Mouse (Mus musculus) midbrain, embryonic 12.5 days (tissue): ENCODE measurements at regions not wholly inside any gene's neighbourhood (a gene's known extent, or its start where the extent isn't known, plus 50 kb on each side); places are given as distances from the start of the nearest gene placed in this dataset.

Experiments used
- ATAC-seq: fragments of 200-750 bp; cut with Nextera tagmentation; 2 replicates; pipeline ENCODE4 v1.8.0; 2017; ENCODE audit warnings: low read depth, moderate TSS enrichment, moderate library complexity; ENCODE audit not compliant: low FRiP score
- H3K27ac ChIP-seq: fragments of 300-500 bp; sonication (generic); replicated peaks from 2 replicates; pipeline ENCODE4 v1.5.1; 2016; ENCODE audit warnings: mild to moderate bottlenecking
- H3K27me3 ChIP-seq: fragments of 300-500 bp; sonication (generic); 2 replicates; pipeline ENCODE4 v1.6.1; 2016; ENCODE audit warnings: mild to moderate bottlenecking
- H3K36me3 ChIP-seq: fragments of 300-500 bp; sonication (generic); 2 replicates; pipeline ENCODE4 v1.6.1; 2016
- H3K4me1 ChIP-seq: fragments of 300-500 bp; sonication (generic); 2 replicates; pipeline ENCODE4 v1.6.1; 2016
- H3K4me2 ChIP-seq: fragments of 300-500 bp; sonication (generic); replicated peaks from 2 replicates; pipeline ENCODE4 v1.6.1; 2016; ENCODE audit warnings: mild to moderate bottlenecking, moderate library complexity
- H3K4me3 ChIP-seq: fragments of 300-500 bp; sonication (generic); 2 replicates; pipeline ENCODE4 v1.5.1; 2016; ENCODE audit warnings: mild to moderate bottlenecking
- H3K9ac ChIP-seq: fragments of 300-500 bp; sonication (generic); replicated peaks from 2 replicates; pipeline ENCODE4 v1.6.1; 2016; ENCODE audit warnings: mild to moderate bottlenecking, moderate library complexity
- H3K9me3 ChIP-seq: fragments of 300-500 bp; sonication (generic); 2 replicates; pipeline ENCODE4 v1.6.1; 2016; ENCODE audit warnings: mild to moderate bottlenecking
- WGBS: fragments of 180-500 bp; shearing (Covaris S2); methylation state at CpG from one replicate; pipeline ENCODE4 v1.1.7; 2016; 5-methylcytosine and 5-hydroxymethylcytosine counted together

DNA sequence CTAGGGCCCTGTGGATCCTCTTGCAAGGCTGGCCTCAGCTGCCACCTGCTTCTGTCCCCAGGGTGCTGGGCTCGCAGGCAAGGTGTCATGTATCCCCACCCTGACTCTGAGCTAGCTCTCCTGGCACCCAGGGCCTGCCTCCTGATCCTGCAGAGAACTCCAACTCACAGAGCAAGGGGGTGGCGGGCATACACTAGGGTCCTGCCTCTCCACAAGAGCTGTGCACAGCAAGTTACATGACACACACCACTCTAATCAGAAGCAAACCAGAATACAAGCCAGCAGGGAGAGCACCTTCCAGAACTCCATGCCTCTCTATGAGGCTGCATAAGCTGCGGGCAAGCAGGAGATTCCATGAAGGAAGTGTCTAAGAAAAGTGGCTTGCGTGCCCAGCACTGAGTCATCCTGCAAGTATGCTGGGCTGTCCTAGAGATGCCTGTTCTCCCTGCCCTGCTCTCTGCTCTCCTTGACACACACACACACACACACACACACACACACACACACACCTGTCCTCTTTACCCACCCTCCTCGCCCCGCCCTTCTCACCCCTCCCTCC, 208.8 kb upstream of the Arid1b start:
- Histone ChIP-seq H3K4me3 (no peak overlapping the region), H3K27ac (no peak overlapping the region), H3K27me3 (no peaks in the 10 kb centered on the region; the same call in 1 of the 2 replicates), H3K36me3 (no peaks in the 10 kb centered on the region), H3K4me2 (no peak overlapping the region), H3K9ac (no peak overlapping the region), H3K9me3 (no peaks in the 10 kb centered on the region), H3K4me1 (no peaks in the 10 kb centered on the region)
- WGBS: 74% methylated on average over 6 of the region's 6 CpGs
- no peak for ATAC-seq

DNA sequence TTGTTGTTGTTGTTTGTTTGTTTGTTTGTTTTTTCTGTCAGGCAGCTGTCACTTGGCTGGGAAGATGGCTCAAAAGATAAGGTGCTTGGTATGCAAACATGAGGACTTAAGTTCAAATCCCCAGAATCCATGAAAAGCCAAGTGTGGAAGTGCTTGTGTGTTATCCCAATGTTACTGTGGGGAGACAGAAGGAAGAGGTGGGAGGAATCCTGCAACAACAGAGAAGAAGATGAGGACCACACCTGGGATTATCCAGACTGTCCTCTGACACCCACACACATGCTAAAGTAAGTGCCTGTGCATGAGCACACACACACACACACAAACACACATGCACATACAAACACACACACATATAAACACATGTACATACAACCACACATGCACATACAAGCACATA, 207.6 kb upstream of the Arid1b start:
- H3K27ac ChIP-seq: no peak overlapping the region
- H3K27me3 ChIP-seq: no peaks in the 10 kb centered on the region; the same call in 1 of the 2 replicates
- H3K9ac ChIP-seq: no peak overlapping the region
- H3K9me3 ChIP-seq: no peaks in the 10 kb centered on the region
- H3K4me3 ChIP-seq: no peak overlapping the region
- no peaks in the 10 kb centered on the region for H3K4me1 ChIP-seq
- no peak overlapping the region for H3K4me2 ChIP-seq
- ATAC-seq: no peak
- H3K36me3 ChIP-seq: no peaks in the 10 kb centered on the region

DNA sequence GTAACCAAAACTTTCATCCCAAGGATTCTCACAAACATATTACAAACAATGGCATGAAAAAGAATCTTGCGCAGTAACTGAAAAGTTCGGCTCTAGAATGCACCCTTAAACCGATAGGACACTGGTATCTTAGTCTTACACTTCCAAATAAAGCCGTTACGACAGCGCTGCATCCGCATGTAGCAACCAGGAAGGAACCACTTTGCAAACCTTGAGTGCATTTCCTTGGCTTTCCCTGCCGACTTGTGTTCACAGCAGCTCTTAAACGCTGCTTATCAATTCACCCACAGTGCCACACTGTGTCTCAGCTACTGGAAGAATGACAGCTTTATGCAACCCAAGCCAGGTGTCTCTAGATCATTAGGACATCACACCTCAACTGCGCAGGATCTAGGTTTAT, 202.3 kb upstream of the Arid1b start:
- H3K4me2 ChIP-seq: no peak overlapping the region
- no peaks in the 10 kb centered on the region for H3K36me3 ChIP-seq
- 87% methylated on average over 10 of the region's 10 CpGs for WGBS
- ATAC-seq: no peak
- no peaks in the 10 kb centered on the region for H3K27me3 ChIP-seq
- no peaks in the 10 kb centered on the region for H3K9me3 ChIP-seq
- H3K4me1 ChIP-seq: no peaks in the 10 kb centered on the region
- H3K27ac ChIP-seq: no peak overlapping the region
- H3K4me3 ChIP-seq: no peak overlapping the region
- H3K9ac ChIP-seq: no peak overlapping the region

DNA sequence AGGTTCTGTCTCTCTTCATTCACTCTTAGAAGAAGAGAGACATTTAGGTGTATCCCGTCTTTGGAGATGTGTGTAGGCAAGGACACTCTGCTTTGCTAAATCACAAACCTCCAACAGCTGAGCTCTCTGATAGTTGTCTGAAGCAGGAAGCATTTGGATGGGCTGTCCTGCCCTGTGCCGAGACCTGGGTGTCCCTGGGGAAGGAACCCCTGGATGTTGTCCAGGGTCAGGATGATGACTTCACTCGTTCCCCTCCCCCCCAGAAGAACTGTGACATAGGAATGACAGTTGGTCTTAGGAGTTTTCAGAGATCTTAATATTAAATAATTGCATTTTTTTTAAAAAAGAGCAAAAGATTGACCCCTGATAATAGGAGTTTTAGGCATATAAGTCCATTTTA, 197.9 kb upstream of the Arid1b start:
- ATAC-seq: no peak
- H3K4me2 ChIP-seq: no peak overlapping the region
- H3K9me3 ChIP-seq: no peaks in the 10 kb centered on the region
- WGBS: 82% methylated on average over 3 of the region's 3 CpGs
- no peak overlapping the region for H3K27ac ChIP-seq
- H3K4me1 ChIP-seq: no peaks in the 10 kb centered on the region
- H3K4me3 ChIP-seq: no peak overlapping the region
- H3K36me3 ChIP-seq: no peaks in the 10 kb centered on the region
- H3K27me3 ChIP-seq: no peaks in the 10 kb centered on the region
- H3K9ac ChIP-seq: no peak overlapping the region

DNA sequence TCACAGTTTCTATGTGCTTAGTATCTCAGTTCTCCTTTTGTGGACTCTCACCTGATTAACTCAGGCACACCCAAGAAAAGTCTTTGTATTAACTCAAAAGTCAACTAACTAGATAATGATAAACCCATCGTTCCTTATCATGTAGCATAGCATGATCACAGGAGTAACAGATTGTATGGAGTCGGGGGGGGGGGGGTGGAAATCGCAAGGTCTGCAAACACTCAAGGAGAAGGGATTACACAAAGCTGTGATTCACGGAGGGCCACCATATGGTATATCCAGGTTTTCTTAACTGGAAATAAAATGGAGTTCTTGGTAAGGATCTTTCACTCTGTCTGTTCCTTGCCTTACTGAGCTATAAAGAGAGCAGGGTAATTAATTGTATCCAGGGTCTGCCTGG, 190.1 kb upstream of the Arid1b start:
- H3K9me3 ChIP-seq: no peaks in the 10 kb centered on the region
- no peak for ATAC-seq
- H3K4me2 ChIP-seq: no peak overlapping the region
- H3K27me3 ChIP-seq: no peaks in the 10 kb centered on the region
- no peaks in the 10 kb centered on the region for H3K4me1 ChIP-seq
- 81% methylated on average over 4 of the region's 4 CpGs for WGBS
- H3K4me3 ChIP-seq: no peak overlapping the region
- no peaks in the 10 kb centered on the region for H3K36me3 ChIP-seq
- H3K27ac ChIP-seq: no peak overlapping the region
- H3K9ac ChIP-seq: no peak overlapping the region

DNA sequence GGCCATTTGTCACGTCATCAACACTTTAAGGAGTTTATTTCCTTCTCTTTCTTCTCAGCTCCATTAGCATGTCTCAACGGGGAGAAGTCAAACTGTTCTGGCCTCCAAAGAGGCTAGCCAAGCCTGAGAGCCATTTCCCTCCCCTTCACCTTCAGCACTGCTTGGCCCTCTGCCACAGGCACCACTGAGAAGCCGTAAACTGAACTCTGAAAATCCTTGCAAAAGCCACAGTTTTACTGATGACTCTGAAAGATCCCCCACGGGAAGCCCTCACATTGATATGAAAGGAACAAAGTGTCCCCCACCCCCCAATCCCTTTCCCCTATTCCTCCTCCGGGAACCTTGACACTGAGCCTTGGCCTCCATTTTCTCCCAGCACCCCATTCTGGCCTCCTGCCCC, 188.1 kb upstream of the Arid1b start:
- H3K9ac ChIP-seq: no peak overlapping the region
- 71% methylated on average over 5 of the region's 5 CpGs for WGBS
- H3K4me2 ChIP-seq: no peak overlapping the region
- H3K36me3 ChIP-seq: no peaks in the 10 kb centered on the region
- ATAC-seq: no peak
- no peaks in the 10 kb centered on the region for H3K9me3 ChIP-seq
- no peaks in the 10 kb centered on the region for H3K27me3 ChIP-seq
- H3K4me3 ChIP-seq: no peak overlapping the region
- no peak overlapping the region for H3K27ac ChIP-seq
- H3K4me1 ChIP-seq: no peaks in the 10 kb centered on the region

DNA sequence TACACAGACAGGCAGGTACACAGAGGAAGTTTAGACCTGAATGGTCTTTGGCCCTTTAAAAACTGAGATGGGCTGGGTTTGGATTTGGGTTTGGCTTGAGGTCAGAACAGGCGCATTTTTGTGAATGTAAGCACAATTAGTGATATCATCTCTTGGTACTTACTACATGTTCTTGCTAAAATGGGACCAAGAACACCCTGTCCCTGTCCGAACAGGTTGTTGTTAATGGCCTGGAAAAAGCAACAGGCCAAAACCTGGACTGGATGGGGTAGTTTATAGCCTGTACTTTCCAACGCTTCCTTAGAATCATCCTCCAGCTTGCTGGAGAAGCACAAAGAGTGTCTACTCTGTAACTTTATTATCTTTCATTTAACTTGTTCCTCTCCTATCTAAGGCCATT, 185.2 kb upstream of the Arid1b start:
- H3K27me3 ChIP-seq: no peaks in the 10 kb centered on the region
- H3K27ac ChIP-seq: no peak overlapping the region
- H3K4me2 ChIP-seq: no peak overlapping the region
- H3K4me3 ChIP-seq: no peak overlapping the region
- H3K36me3 ChIP-seq: no peaks in the 10 kb centered on the region
- ATAC-seq: no peak
- H3K9ac ChIP-seq: no peak overlapping the region
- H3K4me1 ChIP-seq: no peaks in the 10 kb centered on the region
- no peaks in the 10 kb centered on the region for H3K9me3 ChIP-seq
- 88% methylated on average over 3 of the region's 3 CpGs for WGBS

DNA sequence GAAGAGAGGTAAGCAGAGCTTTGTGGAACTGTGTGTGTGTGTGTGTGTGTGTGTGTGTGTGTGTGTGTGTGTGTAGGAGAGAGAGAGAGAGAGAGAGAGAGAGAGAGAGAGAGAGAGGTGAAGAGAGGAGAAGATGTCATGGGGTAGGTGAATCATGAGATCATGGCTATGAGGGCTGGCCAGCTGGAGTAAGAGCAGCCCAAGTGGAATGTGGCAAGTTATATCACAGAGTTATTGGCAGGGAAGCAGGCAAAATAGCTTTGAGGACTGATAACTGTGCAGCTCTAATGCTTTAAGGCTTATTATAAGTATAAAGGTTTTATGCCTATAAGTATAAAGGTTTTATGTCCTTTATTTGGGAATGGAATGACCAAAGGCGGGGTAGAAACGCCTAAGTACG, 180.9 kb upstream of the Arid1b start:
- Histone ChIP-seq H3K4me2 (no peak overlapping the region), H3K9ac (no peak overlapping the region), H3K27me3 (0 out of 2 replicates have a peak, but pooled peaks cover 5% of the 10 kb centered on the region), H3K9me3 (no peaks in the 10 kb centered on the region), H3K36me3 (no peaks in the 10 kb centered on the region), H3K4me1 (no peaks in the 10 kb centered on the region), H3K4me3 (no peak overlapping the region), H3K27ac (no peak overlapping the region)
- WGBS: 93% methylated on average over 3 of the region's 3 CpGs
- no peak for ATAC-seq

DNA sequence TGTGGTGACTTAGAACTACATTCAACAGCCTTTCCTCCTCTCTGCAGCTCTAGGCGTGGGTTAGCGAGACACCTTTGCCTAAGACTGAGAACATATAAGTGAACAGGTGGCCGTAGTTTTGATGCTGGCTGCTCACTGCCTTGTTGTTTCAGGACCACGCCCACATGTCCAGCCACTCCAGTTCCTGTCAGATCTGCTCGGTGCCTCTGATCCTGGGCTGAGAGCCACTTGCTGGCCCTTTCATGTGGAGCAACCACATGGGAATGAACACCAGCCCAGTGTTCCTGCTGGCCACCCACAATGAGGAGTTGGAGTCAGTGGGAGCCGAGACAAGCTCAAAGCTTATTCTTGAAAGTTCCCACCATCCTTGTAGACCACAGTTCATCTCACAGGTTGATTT, 180.5 kb upstream of the Arid1b start:
- H3K9me3 ChIP-seq: no peaks in the 10 kb centered on the region
- no peak for ATAC-seq
- WGBS: 85% methylated on average over 6 of the region's 6 CpGs

DNA sequence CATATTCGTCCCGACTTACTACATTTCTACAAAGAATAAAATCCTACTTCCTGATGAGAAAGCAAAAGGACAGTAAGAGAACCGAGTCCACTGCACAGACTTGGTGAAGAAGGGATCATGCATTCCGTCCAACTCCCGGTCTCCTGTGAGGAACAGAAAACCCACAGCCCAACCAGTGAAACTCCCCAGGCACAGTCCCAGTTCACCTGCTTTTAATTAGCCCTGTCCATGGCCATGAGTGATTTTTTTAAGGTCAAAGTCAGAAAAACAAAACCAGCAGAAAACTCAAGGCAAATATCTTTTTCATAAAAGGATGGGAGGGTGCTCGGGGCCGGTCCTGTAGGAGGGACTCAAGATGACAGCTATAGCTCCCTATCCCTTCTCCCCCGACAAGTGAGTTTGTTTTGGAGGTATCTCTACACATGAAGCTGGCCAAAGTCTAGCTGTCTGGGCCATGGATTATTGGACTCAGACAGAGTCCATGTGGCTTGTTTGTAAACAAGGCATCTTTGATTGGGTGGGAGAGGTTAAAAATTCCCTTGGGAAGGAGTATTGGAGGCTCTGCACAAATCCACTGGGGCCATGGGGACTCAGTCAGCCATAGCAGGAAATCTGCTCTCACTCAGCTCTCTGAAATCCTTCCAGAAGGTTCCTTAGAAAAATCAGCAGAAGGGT, 168.8 kb upstream of the Arid1b start:
- H3K27ac ChIP-seq: no peak overlapping the region
- peaks cover 3% of the 10 kb centered on the region; the same call in 1 of the 2 replicates for H3K9me3 ChIP-seq
- no peaks in the 10 kb centered on the region for H3K4me1 ChIP-seq
- 83% methylated on average over 8 of the region's 8 CpGs for WGBS
- H3K36me3 ChIP-seq: no peaks in the 10 kb centered on the region
- no peak for ATAC-seq
- no peak overlapping the region for H3K4me2 ChIP-seq
- no peak overlapping the region for H3K9ac ChIP-seq
- H3K4me3 ChIP-seq: no peak overlapping the region
- H3K27me3 ChIP-seq: no peaks in the 10 kb centered on the region

More for the DNA sequence above, 180.5 kb upstream of the Arid1b start:
- no peak overlapping the region for H3K9ac ChIP-seq
- no peak overlapping the region for H3K4me2 ChIP-seq
- H3K4me3 ChIP-seq: no peak overlapping the region
- no peak overlapping the region for H3K27ac ChIP-seq
- H3K4me1 ChIP-seq: no peaks in the 10 kb centered on the region
- H3K36me3 ChIP-seq: no peaks in the 10 kb centered on the region
- 0 out of 2 replicates have a peak, but pooled peaks cover 5% of the 10 kb centered on the region for H3K27me3 ChIP-seq

DNA sequence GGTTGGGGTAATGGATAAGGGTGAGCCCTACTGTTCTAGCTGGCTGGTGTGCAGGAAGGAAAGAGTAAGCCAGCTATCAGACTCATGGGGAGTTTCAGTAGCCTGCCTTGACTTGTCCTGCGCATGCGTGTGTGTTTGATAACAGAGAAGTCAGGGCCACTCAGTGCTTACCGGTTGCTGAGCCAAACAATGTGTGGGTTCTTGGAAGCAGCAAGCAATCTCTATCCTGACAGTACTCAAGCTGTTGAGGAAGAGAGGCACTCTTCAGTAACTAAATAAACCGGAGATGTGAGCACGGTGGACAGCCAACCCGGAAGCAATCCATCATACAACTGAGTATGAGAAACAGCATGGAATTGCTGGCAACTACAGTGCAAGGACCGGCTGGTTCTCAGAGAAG, 160.1 kb upstream of the Arid1b start:
- H3K27ac ChIP-seq: no peak overlapping the region
- H3K27me3 ChIP-seq: no peaks in the 10 kb centered on the region
- H3K9me3 ChIP-seq: no peaks in the 10 kb centered on the region
- no peak for ATAC-seq
- H3K36me3 ChIP-seq: no peaks in the 10 kb centered on the region
- H3K9ac ChIP-seq: no peak overlapping the region
- no peak overlapping the region for H3K4me2 ChIP-seq
- no peak overlapping the region for H3K4me3 ChIP-seq
- H3K4me1 ChIP-seq: no peaks in the 10 kb centered on the region
- 95% methylated on average over 7 of the region's 7 CpGs for WGBS

DNA sequence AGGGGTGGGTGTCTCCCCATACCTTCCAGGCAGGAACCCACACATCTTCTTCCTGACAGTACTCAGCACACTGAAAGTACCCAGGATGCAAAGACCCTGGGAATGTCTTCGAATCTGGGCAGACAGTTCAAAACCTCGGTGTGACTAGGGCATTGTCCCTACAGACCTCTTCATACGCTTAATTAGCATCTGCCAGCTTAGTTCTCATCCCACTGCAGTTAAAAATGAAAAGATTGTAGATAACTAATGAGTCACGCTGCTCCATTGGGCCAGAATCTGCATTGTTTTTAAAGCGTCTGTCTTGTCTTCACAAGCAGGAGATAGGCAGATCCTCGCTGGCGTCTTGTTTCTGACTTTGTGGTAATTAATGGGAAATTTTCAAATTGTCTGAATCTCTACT, 159.6 kb upstream of the Arid1b start:
- WGBS: 70% methylated on average over 7 of the region's 7 CpGs
- H3K36me3 ChIP-seq: no peaks in the 10 kb centered on the region
- no peak overlapping the region for H3K27ac ChIP-seq
- no peak overlapping the region for H3K9ac ChIP-seq
- no peak overlapping the region for H3K4me3 ChIP-seq
- no peaks in the 10 kb centered on the region for H3K27me3 ChIP-seq
- no peak for ATAC-seq
- no peaks in the 10 kb centered on the region for H3K9me3 ChIP-seq
- no peak overlapping the region for H3K4me2 ChIP-seq
- no peaks in the 10 kb centered on the region for H3K4me1 ChIP-seq
